Mouse (Mus musculus) liver, embryonic 13.5 days (tissue): ENCODE results near the gene Grm1. TPM values are rescaled to one million over a fixed set of nuclear protein-coding genes. Genes with fewer than 3 reads are reported as not detected.
"Not testable (repeated sequence)": the region's sequence is repeated elsewhere in the genome, so short reads cannot be mapped to it uniquely, and the experiment has no call there.

ENCODE experiments used
- ATAC-seq: fragments of 200-750 bp; cut with Nextera tagmentation; 2 replicates; pipeline ENCODE4 v1.8.0; 2017; ENCODE audit warnings: low read depth, mild to moderate bottlenecking, moderate number of reproducible peaks, moderate library complexity
- DNase-seq: peaks from one replicate; pipeline ENCODE4 v3.0.0; 2022
- H3K27ac ChIP-seq: fragments of 300-500 bp; sonication (generic); 2 replicates; pipeline ENCODE4 v1.5.1; 2015; ENCODE audit warnings: moderate library complexity, mild to moderate bottlenecking, inconsistent platforms
- H3K27me3 ChIP-seq: fragments of 300-500 bp; sonication (generic); 2 replicates; pipeline ENCODE4 v1.6.1; 2015; ENCODE audit warnings: mild to moderate bottlenecking, inconsistent platforms
- H3K36me3 ChIP-seq: fragments of 300-500 bp; sonication (generic); 2 replicates; pipeline ENCODE4 v1.6.1; 2015; ENCODE audit warnings: mild to moderate bottlenecking, inconsistent platforms
- H3K4me1 ChIP-seq: fragments of 300-500 bp; sonication (generic); replicated peaks from 2 replicates; pipeline ENCODE4 v1.6.1; 2015; ENCODE audit warnings: inconsistent platforms
- H3K4me2 ChIP-seq: fragments of 300-500 bp; sonication (generic); 2 replicates; pipeline ENCODE4 v1.6.1; 2015; ENCODE audit warnings: inconsistent platforms, mild to moderate bottlenecking, moderate library complexity
- H3K4me3 ChIP-seq: fragments of 300-500 bp; sonication (generic); replicated peaks from 2 replicates; pipeline ENCODE4 v1.5.1; 2015; ENCODE audit warnings: mild to moderate bottlenecking, inconsistent platforms
- H3K9ac ChIP-seq: fragments of 300-500 bp; sonication (generic); 2 replicates; pipeline ENCODE4 v1.6.1; 2015; ENCODE audit warnings: mild to moderate bottlenecking, inconsistent platforms
- H3K9me3 ChIP-seq: fragments of 300-500 bp; sonication (generic); replicated peaks from 2 replicates; pipeline ENCODE4 v1.6.1; 2016; ENCODE audit warnings: inconsistent platforms
- WGBS: fragments of 180-500 bp; shearing (Covaris S2); methylation state at CpG from one replicate; pipeline ENCODE4 v1.1.7; 2015; ENCODE audit not compliant: insufficient replicate concordance; 5-methylcytosine and 5-hydroxymethylcytosine counted together
- polyA plus RNA-seq: library from polyadenylated mRNA; unstranded; fragments of >200 nt; fragmentation: Nextera tagmentation; extraction: Ambion mirVana; gene quantifications from 2 replicates; pipeline ENCODE4 v1.2.1, GENCODE M21; 2015

Gene Grm1
- polyA plus RNA-seq, 1 experiment from 2014 or later, result 0.08 TPM

DNA sequence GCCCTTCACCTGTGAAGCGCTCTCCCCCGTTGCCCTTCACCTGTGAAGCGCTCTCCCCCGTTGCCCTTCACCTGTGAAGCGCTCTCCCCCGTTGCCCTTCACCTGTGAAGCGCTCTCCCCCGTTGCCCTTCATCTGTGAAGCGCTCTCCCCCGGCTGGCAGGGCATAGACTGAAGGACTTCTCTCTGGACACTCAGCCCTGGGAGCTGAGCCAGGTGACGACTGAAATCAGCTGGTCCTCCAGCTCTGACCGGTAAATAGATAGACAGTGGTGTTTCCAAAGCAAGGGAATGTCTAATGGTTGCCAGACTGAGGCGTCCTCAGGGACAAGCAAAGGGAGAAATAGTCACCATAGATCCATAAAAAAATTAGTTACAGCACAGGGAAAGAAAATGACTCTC, 36.7 kb downstream of the Grm1 start:
- WGBS, result 46% methylated on average over 13 of the region's 13 CpGs

DNA sequence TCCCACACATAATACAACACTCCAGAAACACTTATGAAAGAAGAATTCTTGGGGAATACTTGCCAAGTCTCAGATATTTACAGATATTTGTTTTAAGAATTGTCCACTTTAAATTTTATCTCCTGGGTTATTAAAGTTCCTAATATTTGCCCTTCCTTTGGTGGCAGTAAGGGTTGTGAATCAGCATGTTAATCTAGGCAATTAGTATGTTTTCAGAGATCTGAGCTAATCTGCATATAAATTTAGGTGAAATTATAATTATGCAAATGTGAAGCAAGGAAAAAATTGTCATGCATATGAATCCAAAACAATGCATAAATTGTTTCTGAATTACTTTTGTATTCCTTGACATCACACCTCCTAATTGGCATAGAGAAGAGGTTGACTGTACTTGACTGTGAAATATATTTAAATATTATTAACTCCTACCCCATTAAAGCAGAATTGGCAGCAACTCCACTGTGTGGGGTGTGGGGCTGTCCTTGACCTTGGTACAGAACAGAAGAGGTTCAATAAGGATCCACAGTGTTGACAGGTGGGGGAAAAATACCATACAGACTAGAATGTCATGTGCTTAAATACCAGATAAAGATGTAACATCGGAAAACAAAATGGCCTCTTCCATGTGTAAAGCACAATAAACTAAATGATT, 37.6 kb downstream of the Grm1 start:
- H3K36me3 ChIP-seq, result no peaks in the 10 kb centered on the region
- H3K4me1 ChIP-seq, result no peaks in the 10 kb centered on the region
- ATAC-seq (no peak), DNase-seq (no peak)
- WGBS, result 68% methylated on average over 1 of the region's 1 CpGs
- no peak overlapping the region for H3K9ac ChIP-seq
- no peaks in the 10 kb centered on the region for H3K9me3 ChIP-seq
- no peak overlapping the region for H3K4me2 ChIP-seq
- H3K27me3 ChIP-seq, result no peaks in the 10 kb centered on the region
- no peak overlapping the region for H3K27ac ChIP-seq
- no peak overlapping the region for H3K4me3 ChIP-seq

More for the DNA sequence above, 36.7 kb downstream of the Grm1 start:
- H3K4me2 ChIP-seq, H3K4me1 ChIP-seq, H3K9ac ChIP-seq, ATAC-seq, H3K27me3 ChIP-seq, H3K27ac ChIP-seq, DNase-seq, H3K36me3 ChIP-seq, H3K4me3 ChIP-seq, H3K9me3 ChIP-seq: not testable (repeated sequence)

DNA sequence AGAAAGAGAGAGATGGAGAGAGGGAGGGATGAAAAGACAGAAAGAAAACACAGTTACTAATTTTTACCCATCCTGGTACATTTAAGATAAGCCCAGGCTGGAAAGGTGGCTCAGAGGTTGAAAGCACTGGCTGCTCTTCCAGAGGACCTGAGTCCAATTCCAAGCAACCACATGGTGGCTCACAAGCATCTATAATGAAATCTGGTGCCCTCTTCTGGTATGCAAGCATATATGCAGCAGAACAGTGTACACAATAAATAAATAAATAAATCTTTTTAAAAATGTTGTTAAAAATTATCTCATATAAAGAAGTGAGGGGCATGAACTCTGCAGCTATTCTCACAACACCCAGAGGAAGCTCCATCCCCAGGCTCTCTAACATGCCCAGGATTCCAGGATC, 42.8 kb downstream of the Grm1 start:
- H3K27ac ChIP-seq, result no peak overlapping the region
- no peaks in the 10 kb centered on the region for H3K4me1 ChIP-seq
- H3K9ac ChIP-seq, result no peak overlapping the region
- no peaks in the 10 kb centered on the region for H3K36me3 ChIP-seq
- no peaks in the 10 kb centered on the region for H3K9me3 ChIP-seq
- H3K4me2 ChIP-seq, result no peak overlapping the region
- H3K27me3 ChIP-seq, result no peaks in the 10 kb centered on the region
- DNase-seq (no peak), ATAC-seq (no peak)
- no peak overlapping the region for H3K4me3 ChIP-seq

DNA sequence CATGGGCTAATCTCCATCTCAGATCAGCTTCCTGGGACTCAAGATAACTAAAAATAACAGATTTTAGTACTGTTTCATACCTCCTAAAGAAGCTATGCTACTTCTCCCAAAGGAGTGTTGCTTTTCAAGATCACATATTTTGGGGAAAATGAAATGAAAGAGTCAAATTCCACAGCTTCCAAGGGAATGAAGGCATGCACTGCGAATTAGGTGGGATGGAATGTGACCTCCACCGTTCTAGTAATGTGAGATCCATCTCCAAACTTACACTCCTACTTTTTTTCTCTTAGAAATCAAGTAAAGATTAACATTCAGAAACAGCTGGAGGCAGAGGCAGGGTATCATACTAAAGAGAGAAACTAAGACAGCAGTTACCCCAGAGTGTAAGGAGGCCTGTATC, 49.9 kb downstream of the Grm1 start:
- no peaks in the 10 kb centered on the region for H3K4me1 ChIP-seq
- H3K9me3 ChIP-seq, result no peaks in the 10 kb centered on the region
- H3K27me3 ChIP-seq, result no peaks in the 10 kb centered on the region
- no peak overlapping the region for H3K4me3 ChIP-seq
- no peaks in the 10 kb centered on the region for H3K36me3 ChIP-seq
- no peak for ATAC-seq
- no peak overlapping the region for H3K9ac ChIP-seq
- no peak overlapping the region for H3K4me2 ChIP-seq
- no peak for DNase-seq
- 49% methylated on average over 2 of the region's 2 CpGs for WGBS
- H3K27ac ChIP-seq, result no peak overlapping the region

DNA sequence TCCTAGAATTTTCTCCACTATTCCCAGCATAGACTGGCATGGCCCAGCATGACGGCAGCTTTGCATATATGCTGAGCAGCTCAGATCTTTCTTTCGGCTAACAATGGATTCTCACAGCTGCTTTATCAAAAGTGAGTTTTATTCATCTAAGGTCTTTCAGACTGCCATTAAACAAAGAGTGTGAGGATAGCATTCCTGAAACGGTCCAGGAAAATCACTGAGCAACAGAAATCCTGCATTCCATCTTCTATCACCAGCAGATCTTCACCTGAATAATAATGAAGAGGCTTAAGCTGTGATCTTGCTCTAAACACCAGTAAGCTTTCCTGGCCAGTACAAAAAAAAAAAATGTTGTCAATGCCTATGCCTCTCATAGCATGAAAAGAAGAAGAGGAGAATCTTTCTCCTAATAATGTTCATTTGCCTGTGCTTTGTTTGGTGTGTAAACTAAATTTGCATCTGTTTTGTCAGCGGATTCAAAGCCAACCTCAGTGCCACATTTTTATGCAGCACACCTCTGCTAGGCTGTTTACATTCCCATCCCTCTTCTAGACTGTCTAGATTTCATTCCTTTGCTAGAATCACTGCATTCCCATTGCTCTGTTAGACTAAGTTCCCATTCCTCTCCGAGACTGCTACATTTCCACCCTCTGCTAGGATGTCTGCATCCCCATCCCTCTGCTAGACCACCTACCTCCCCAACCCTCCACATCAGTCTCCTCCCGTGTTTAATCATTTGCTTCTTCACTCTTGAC, 56.2 kb downstream of the Grm1 start:
- Histone ChIP-seq H3K4me2 (no peak overlapping the region), H3K27me3 (no peaks in the 10 kb centered on the region), H3K4me1 (no peaks in the 10 kb centered on the region), H3K9me3 (no peaks in the 10 kb centered on the region), H3K27ac (no peak overlapping the region), H3K9ac (no peak overlapping the region), H3K36me3 (no peaks in the 10 kb centered on the region), H3K4me3 (no peak overlapping the region)
- WGBS, result 42% methylated on average over 6 of the region's 6 CpGs
- DNase-seq (no peak), ATAC-seq (no peak)

DNA sequence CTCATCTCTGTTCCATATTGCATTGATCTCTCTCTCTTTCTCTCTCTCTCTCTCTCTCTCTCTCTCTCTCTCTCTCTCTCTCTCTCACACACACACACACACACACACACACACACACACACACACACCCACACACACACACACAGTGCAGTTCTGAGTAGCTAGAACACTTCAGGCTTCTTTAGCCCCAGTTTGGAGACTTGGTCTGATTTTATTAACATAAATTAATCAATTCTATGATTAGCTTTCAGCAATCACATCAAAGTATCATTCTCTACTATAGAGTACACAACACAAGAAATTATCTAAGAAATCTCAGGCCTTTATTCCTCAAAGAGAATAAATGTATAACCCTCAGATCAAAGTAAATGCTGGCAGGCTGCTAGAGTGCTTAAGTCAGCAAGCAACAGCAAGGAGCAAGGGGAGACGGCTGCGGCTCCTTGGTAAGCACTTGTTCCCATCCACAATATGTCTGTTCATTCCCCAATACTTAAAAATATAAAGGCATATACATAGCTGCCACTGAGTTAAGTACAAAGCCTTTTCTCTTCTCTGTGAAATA, 63.1 kb downstream of the Grm1 start:
- H3K27ac ChIP-seq, result no peak overlapping the region
- H3K4me3 ChIP-seq, result no peak overlapping the region
- no peaks in the 10 kb centered on the region for H3K36me3 ChIP-seq
- no peaks in the 10 kb centered on the region for H3K9me3 ChIP-seq
- WGBS, result 66% methylated on average over 2 of the region's 2 CpGs
- no peaks in the 10 kb centered on the region for H3K4me1 ChIP-seq
- no peak overlapping the region for H3K9ac ChIP-seq
- no peak for DNase-seq
- no peaks in the 10 kb centered on the region for H3K27me3 ChIP-seq
- no peak overlapping the region for H3K4me2 ChIP-seq
- ATAC-seq, result no peak

DNA sequence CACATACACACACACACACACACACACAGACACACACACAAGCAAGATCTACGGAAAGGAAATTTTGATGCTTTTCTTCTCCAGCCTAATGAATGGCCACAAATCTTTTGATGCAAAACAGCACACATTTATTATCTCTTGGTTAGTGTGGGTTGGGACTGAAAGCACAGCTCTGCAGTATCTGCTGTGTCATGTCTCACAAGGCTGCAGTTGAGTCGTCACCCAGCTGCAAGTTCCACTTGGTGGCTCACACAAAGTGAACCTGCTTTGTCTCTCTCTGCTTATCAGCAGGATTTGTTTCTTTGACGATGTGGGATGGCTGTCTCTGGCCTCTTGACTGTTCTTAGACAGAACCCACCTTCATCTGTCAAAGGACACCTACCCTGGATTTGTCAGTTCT, 68.5 kb downstream of the Grm1 start:
- H3K27ac ChIP-seq, result no peak overlapping the region
- H3K9me3 ChIP-seq, result no peaks in the 10 kb centered on the region
- WGBS, result 41% methylated on average over 3 of the region's 3 CpGs
- no peaks in the 10 kb centered on the region for H3K4me1 ChIP-seq
- ATAC-seq (no peak), DNase-seq (no peak)
- no peak overlapping the region for H3K9ac ChIP-seq
- no peak overlapping the region for H3K4me2 ChIP-seq
- H3K36me3 ChIP-seq, result no peaks in the 10 kb centered on the region
- no peak overlapping the region for H3K4me3 ChIP-seq
- no peaks in the 10 kb centered on the region for H3K27me3 ChIP-seq

DNA sequence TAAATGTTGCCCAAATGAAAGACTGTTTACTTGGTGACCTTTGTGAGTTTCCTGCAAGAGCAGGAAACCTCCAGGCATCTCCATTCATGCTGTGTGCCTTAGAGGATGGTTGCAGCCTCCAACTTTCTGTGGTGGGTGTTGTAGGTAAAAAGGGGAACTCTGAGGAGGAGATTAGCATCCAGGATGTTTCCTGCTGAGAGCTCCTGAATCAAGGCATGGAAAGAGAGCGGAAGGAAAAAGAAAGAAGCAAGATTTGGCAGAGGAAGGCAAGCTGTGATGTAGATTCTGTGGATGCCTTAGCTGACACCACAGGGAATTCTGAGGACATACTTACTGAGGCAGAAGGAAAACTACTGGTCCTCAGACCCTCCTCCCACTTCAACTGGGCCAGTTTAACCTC, 85.4 kb downstream of the Grm1 start:
- Histone ChIP-seq H3K4me2 (no peak overlapping the region), H3K36me3 (no peaks in the 10 kb centered on the region), H3K9me3 (no peaks in the 10 kb centered on the region), H3K4me3 (no peak overlapping the region), H3K9ac (no peak overlapping the region), H3K27me3 (no peaks in the 10 kb centered on the region), H3K27ac (no peak overlapping the region), H3K4me1 (no peaks in the 10 kb centered on the region)
- WGBS, result 33% methylated on average over 1 of the region's 1 CpGs
- DNase-seq, result no peak
- no peak for ATAC-seq

DNA sequence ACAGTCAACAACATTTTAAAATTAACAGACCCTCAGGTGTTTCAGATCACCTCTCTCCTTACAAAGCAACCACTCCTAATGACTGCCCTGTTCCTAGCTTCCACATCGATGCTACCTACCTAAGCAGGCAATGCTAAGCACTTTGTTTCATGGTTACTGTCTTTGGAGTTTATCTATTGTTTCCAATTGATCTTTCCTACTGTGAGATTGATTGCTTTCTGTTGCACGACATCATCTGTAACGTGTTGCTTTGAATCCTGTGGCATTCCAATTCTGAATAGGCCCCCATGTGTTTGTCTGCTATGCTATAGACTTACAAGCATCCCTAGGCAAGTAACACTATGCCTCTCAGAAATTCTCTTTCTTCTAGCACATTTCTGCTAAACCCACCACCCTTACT, 90.4 kb downstream of the Grm1 start:
- 59% methylated on average over 3 of the region's 3 CpGs for whole genome bisulfite sequencing

DNA sequence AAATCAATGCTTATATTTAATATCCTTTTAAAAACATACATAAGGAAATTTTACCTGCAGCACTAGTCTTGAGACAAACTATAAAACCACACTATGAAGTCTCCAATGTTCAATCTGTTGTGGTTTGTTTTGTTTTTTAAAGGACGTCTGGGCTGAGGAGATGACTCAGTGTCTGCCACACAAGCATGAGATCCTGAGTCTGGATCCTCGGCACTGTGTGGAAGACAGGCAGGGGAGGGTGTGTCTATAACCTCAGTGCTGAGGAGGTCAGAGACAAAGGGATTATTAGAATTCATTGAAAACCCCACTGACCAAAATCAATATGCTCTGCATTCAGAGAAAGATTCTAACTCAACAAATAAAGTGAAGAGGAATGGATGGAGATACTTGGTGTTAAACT, 110.8 kb downstream of the Grm1 start:
- Histone ChIP-seq H3K36me3 (no peaks in the 10 kb centered on the region), H3K4me3 (no peak overlapping the region), H3K9ac (no peak overlapping the region), H3K4me1 (no peaks in the 10 kb centered on the region), H3K27ac (no peak overlapping the region), H3K27me3 (no peaks in the 10 kb centered on the region), H3K4me2 (no peak overlapping the region), H3K9me3 (no peaks in the 10 kb centered on the region)
- ATAC-seq (no peak), DNase-seq (no peak)
- 43% methylated on average over 2 of the region's 2 CpGs for WGBS

More for the DNA sequence above, 90.4 kb downstream of the Grm1 start:
- no peak for DNase-seq
- Histone ChIP-seq H3K9me3 (no peaks in the 10 kb centered on the region), H3K4me3 (no peak overlapping the region), H3K4me1 (no peaks in the 10 kb centered on the region), H3K27me3 (no peaks in the 10 kb centered on the region), H3K4me2 (no peak overlapping the region), H3K27ac (no peak overlapping the region), H3K36me3 (no peaks in the 10 kb centered on the region), H3K9ac (no peak overlapping the region)
- no peak for ATAC-seq

DNA sequence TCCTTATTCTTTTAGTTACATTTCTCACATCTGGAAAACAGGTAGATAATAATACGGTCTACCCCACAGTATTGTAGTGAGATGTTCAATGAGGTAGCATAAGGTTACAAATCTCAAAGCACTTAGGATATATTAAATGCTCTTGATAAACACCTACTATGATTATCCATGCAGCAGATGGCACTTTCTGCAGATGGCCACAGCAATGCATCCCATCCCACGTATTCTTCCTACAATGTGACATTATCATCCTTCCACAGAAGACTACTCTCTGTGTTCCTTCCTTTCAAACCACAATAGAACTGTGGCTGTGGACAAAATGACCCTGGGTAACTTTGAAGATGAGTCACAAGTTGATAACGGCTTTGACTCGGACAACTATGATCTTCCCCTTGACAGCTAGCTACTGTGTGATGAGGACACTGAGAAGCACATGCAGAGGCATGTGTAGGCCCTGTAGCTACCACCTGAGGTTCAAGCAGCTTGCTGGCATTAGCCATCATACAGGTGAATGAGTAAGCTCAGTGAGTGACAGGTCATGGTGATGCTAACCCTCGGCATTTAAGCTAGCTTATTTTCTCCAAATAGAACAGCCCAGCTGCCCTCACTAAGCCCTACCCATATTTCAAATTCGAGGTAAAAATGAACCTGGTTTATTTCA, 117.5 kb downstream of the Grm1 start:
- Histone ChIP-seq H3K9me3 (0 out of 2 replicates have a peak, but pooled peaks cover 4% of the 10 kb centered on the region), H3K9ac (no peak overlapping the region), H3K4me2 (no peak overlapping the region), H3K36me3 (no peaks in the 10 kb centered on the region), H3K4me3 (no peak overlapping the region), H3K27me3 (no peaks in the 10 kb centered on the region), H3K27ac (no peak overlapping the region), H3K4me1 (no peaks in the 10 kb centered on the region)
- WGBS, result 56% methylated on average over 6 of the region's 6 CpGs
- ATAC-seq (no peak), DNase-seq (no peak)
